Comparison of ENCODE assay signal across 8 mouse cellular contexts in genomic region chr7:139272639-139273396, GRCm38 (mm10). TPM values are rescaled to one million over a fixed set of nuclear protein-coding genes. Genes with fewer than 3 reads are reported as not detected.
DNase-seq lines count a peak whose midpoint lies in the region; ATAC-seq and TF ChIP-seq lines count a peak whose summit lies in the region.

No protein-coding gene starts in this region.

- no peak for TF ChIP-seq POLR2A in olfactory bulb, adult 2 months (IDR thresholded peaks at IDR 0.05; ENCODE audit: insufficient read depth, low read depth, low read length)

- no peak for DNase-seq in heart, embryonic 10.5 days (ENCODE audit: low spot score)
- DNase-seq in heart, adult 9 months (ENCODE audit: low spot score in 2 of 2): no peak
- peak; percentile 43 for DNase-seq in testis, postnatal 14 days (ENCODE audit: low spot score)
- DNase-seq in testis, postnatal 10 days (ENCODE audit: low spot score): no peak
- no peak for DNase-seq in limb, embryonic 10.5 days (ENCODE audit: low spot score)
- DNase-seq in T-cell, adult 2 months (ENCODE audit: low spot score): no peak

- H3K36me3 ChIP-seq in heart, embryonic 10.5 days: peaks cover 18% of the 10 kb centered on the region
- 0 out of 2 replicates have a peak, but pooled peaks cover 2% of the 10 kb centered on the region for H3K36me3 ChIP-seq in limb, embryonic 10.5 days

- H3K27me3 ChIP-seq in heart, embryonic 10.5 days (ENCODE audit: insufficient read depth, poor library complexity, severe bottlenecking): no peaks in the 10 kb centered on the region
- H3K27me3 ChIP-seq in limb, embryonic 10.5 days (ENCODE audit: low read depth, poor library complexity, severe bottlenecking): no peaks in the 10 kb centered on the region

- TF ChIP-seq CTCF in olfactory bulb, adult 2 months (IDR thresholded peaks at IDR 0.05; ENCODE audit: insufficient read depth, low read depth, low read length): no peak

- H3K27ac ChIP-seq in heart, embryonic 10.5 days: peak overlapping the region; percentile 91
- H3K27ac ChIP-seq in limb, embryonic 10.5 days: peak overlapping the region; percentile 16; the same call in 1 of the 2 replicates
- H3K27ac ChIP-seq in olfactory bulb, adult 2 months (ENCODE audit: insufficient read depth, low read depth, low read length): peak overlapping the region; percentile 16; the same call in 1 of the 2 replicates

- no peak for ATAC-seq in erythroblast, adult 5-6 weeks (replicated peaks; ENCODE audit: low FRiP score, poor library complexity, severe bottlenecking)

- no peak overlapping the region for H3K4me3 ChIP-seq in heart, embryonic 10.5 days
- no peak overlapping the region for H3K4me3 ChIP-seq in limb, embryonic 10.5 days
- H3K4me3 ChIP-seq in olfactory bulb, adult 2 months (ENCODE audit: insufficient read depth, low read depth, low read length): no peak overlapping the region

- no peaks in the 10 kb centered on the region for H3K9me3 ChIP-seq in heart, embryonic 10.5 days
- no peaks in the 10 kb centered on the region for H3K9me3 ChIP-seq in limb, embryonic 10.5 days (replicated peaks)

- WGBS in heart, embryonic 10.5 days: 18% methylated on average over 1 of the region's 1 CpGs
- WGBS in limb, embryonic 10.5 days: 32% methylated on average over 1 of the region's 1 CpGs
- 11% methylated on average over 1 of the region's 1 CpGs for WGBS in olfactory bulb, adult 2 months

- H3K4me1 ChIP-seq in heart, embryonic 10.5 days: peaks cover 44% of the 10 kb centered on the region
- H3K4me1 ChIP-seq in limb, embryonic 10.5 days: peaks cover 18% of the 10 kb centered on the region
- H3K4me1 ChIP-seq in olfactory bulb, adult 2 months (ENCODE audit: control insufficient read depth, insufficient read depth, low read length): peaks cover 56% of the 10 kb centered on the region

RNA-seq across cellular contexts. Expression of gene Pwwp2b, which starts 24.5 kb away (rescaled TPM):
- polyA plus RNA-seq in heart, embryonic 10.5 days (2016; fragmentation: Nextera tagmentation; extraction: Ambion mirVana): 10.5 and 11.1 TPM in 2 replicates
- 5.3 and 5.8 TPM in 2 replicates for polyA plus RNA-seq in limb, embryonic 10.5 days (2016; fragmentation: Nextera tagmentation; extraction: Ambion mirVana)
- polyA plus RNA-seq in olfactory bulb, adult 2 months (2012; ENCODE audit: insufficient read depth, insufficient read length, low replicate concordance, missing spikeins): not detected in 2 replicates
- 0.42 and 2.7 TPM in 2 replicates for total RNA-seq in erythroblast, adult 5-6 weeks (2015; ENCODE audit: low replicate concordance)
- total RNA-seq in erythroblast, adult 5-6 weeks (2017; ENCODE audit: low replicate concordance): 0.42 TPM in 1 of 2 replicates, not detected in the other

RNA-seq across cellular contexts. Expression of gene Stk32c, which starts 59.7 kb away (rescaled TPM):
- not detected in 2 replicates for polyA plus RNA-seq in heart, embryonic 10.5 days (2016; fragmentation: Nextera tagmentation; extraction: Ambion mirVana)
- 0.09 TPM in 1 of 2 replicates, not detected in the other for polyA plus RNA-seq in limb, embryonic 10.5 days (2016; fragmentation: Nextera tagmentation; extraction: Ambion mirVana)
- not detected in 2 replicates for polyA plus RNA-seq in olfactory bulb, adult 2 months (2012; ENCODE audit: insufficient read depth, insufficient read length, low replicate concordance, missing spikeins)
- total RNA-seq in erythroblast, adult 5-6 weeks (2015; ENCODE audit: low replicate concordance): not detected in 2 replicates
- not detected in 2 replicates for total RNA-seq in erythroblast, adult 5-6 weeks (2017; ENCODE audit: low replicate concordance)

Comparison
In these comparisons a context has a peak if more than half of its experiments do, and no peak if none do; other contexts are left out.
1. H3K27ac ChIP-seq: peak in every context shown above with its lines; median percentile 91 in heart, embryonic 10.5 days; 16 in limb, embryonic 10.5 days; 16 in olfactory bulb, adult 2 months.